Mouse (Mus musculus): ENCODE measurements at regions not wholly inside any gene's neighbourhood (a gene's known extent, or its start where the extent isn't known, plus 50 kb on each side); places are given as distances from the start of the nearest gene placed in this dataset.
"Not testable (repeated sequence)": the region's sequence is repeated elsewhere in the genome, so short reads cannot be mapped to it uniquely, and the experiment has no call there.

GRCm38 (mm10) chr6:133724627-133725026 lies 128.9 kb downstream of the Kap start:
- not testable (repeated sequence) for ATAC-seq (replicated peaks; ENCODE audit: low read depth, poor library complexity, severe bottlenecking)

DNA sequence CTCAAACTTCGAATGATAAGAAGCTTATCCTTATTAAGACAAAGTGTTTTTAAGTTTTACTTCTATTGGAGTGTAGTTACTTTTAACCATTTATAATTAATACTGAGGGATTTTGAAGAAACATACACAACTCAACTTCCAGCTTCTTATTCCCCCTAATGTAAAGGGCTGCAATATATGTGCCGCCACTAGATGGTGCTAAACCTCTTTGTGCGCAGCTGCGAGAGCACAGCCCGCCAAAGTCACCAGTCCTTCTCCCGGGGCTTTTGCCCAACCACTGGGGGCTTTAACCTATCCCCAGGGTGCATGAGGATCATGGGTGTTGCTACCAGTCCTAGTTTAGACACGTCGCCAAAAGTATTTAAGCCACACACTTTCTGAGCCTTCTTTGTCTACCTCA lies 146.8 kb downstream of the Kap start:
- peak; percentile 62; the same call in 1 of the 2 replicates for ATAC-seq (replicated peaks; ENCODE audit: low read depth, poor library complexity, severe bottlenecking)

GRCm38 (mm10) chr6:133701625-133702024 lies 151.9 kb downstream of the Kap start:
- no peak for ATAC-seq (replicated peaks; ENCODE audit: low read depth, poor library complexity, severe bottlenecking)
